Mouse (Mus musculus): ENCODE results near the gene Foxo4. TPM values are rescaled to one million over a fixed set of nuclear protein-coding genes. Genes with fewer than 3 reads are reported as not detected.

Foxo4 gene
- polyA plus RNA-seq, 1 experiment from 2014 or later = 2.7 TPM

DNA sequence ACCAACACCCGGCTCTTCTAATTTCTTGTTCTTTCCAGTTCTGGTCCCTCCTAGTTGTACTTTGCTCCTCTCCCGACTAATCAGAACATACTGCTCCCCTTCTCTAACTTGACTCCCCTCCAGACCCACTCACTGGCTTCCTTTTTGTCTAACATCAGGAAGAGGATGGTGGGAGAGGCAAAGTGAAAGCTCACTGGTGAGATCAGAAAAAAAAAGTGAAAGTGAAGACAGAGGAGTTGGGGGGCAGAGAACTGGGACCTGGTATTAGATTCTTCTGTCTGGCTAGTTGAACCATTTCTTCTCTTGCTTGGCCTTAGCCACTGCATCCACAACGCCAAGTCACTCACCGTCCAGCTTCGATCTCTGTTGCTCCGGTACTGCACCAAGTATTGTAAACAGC is 12.3 kb downstream of the Foxo4 start:
- Histone ChIP-seq H3K9ac (ENCODE audit: low read length) (no peak overlapping the region), H3K27me3 (ENCODE audit: control insufficient read depth, insufficient read depth, low read length) (no peaks in the 10 kb centered on the region), H3K36me3 (ENCODE audit: control insufficient read depth, insufficient read depth, low read length) (no peaks in the 10 kb centered on the region), H3K9me3 (ENCODE audit: control insufficient read depth, low read length) (no peaks in the 10 kb centered on the region), H3K4me3 (ENCODE audit: low read depth, low read length) (no peak overlapping the region), H3K4me2 (ENCODE audit: low read depth) (no peak overlapping the region), H3K27ac (ENCODE audit: low read depth, low read length) (no peak overlapping the region), H3K4me1 (ENCODE audit: control insufficient read depth, insufficient read depth, low read length) (0 out of 2 replicates have a peak, but pooled peaks cover 4% of the 10 kb centered on the region)
- 95% methylated on average over 6 of the region's 6 CpGs for WGBS
- DNase-seq (ENCODE audit: low spot score) (no peak), ATAC-seq (ENCODE audit: insufficient read depth, low FRiP score, low TSS enrichment) (no peak)

DNA sequence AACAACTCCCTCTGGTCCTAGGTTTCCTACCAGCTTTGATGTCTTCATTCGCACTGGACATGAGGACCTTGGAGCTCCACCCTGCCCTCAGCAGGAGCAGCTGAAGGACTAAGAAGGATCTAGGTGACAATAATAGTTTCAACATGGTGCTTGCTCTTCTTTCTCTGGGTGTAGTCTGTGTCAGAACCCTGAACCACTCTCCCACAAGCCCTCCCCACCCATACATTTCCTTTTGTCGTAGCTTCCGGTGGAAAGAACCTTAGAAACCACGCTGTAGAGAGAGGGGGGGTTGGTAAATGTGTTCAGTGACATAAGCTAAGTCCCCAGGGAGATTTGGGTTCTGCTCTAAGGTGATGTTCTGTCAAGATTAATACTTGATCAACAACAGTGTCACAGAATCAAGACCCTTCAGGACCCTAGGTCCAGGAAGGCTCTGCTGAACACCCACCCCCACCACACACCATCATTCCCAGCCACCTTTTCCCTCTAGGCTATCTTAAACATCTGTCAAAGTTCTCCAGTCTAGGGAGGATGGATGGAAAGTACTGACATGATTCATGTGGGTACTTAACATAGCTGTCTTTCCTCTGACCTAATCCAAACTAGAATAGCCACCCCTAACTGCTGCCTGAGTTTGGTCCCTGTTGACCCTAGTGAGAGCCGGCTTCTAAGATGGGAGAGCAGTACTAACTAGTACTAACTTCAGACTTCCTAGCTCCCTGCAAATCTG is 13.9 kb downstream of the Foxo4 start, which contains the start of gene Il2rg:
Gene Il2rg (minus strand): TSS at position 231 of the 730 bp plus-strand sequence.
- Histone ChIP-seq H3K27me3 (ENCODE audit: control insufficient read depth, insufficient read depth, low read length) (no peaks in the 10 kb centered on the region), H3K4me1 (ENCODE audit: control insufficient read depth, insufficient read depth, low read length) (0 out of 2 replicates have a peak, but pooled peaks cover 4% of the 10 kb centered on the region), H3K4me2 (ENCODE audit: low read depth) (no peak within 1 kb of the TSS), H3K9ac (ENCODE audit: low read length) (no peak within 1 kb of the TSS), H3K4me3 (ENCODE audit: low read depth, low read length) (no peak within 1 kb of the TSS), H3K36me3 (ENCODE audit: control insufficient read depth, insufficient read depth, low read length) (no peaks in the 10 kb centered on the region), H3K9me3 (ENCODE audit: control insufficient read depth, low read length) (no peaks in the 10 kb centered on the region), H3K27ac (ENCODE audit: low read depth, low read length) (no peak within 1 kb of the TSS)
- DNase-seq (ENCODE audit: low spot score) (no peak), ATAC-seq (ENCODE audit: insufficient read depth, low FRiP score, low TSS enrichment) (no peak)
- WGBS = 69% methylated on average over 5 of the region's 5 CpGs

GRCm38 (mm10) chrX:101268755-101269124 is 14.4 kb downstream of the Foxo4 start, which contains the start of gene Gm20489:
Gm20489 (minus strand) TSS chrX:101269023.
- no peaks in the 10 kb centered on the region for H3K36me3 ChIP-seq (ENCODE audit: control insufficient read depth, insufficient read depth, low read length)
- no peak within 1 kb of the TSS for H3K4me2 ChIP-seq (ENCODE audit: low read depth)
- H3K27ac ChIP-seq (ENCODE audit: low read depth, low read length) = no peak within 1 kb of the TSS
- H3K27me3 ChIP-seq (ENCODE audit: control insufficient read depth, insufficient read depth, low read length) = no peaks in the 10 kb centered on the region
- no peak within 1 kb of the TSS for H3K9ac ChIP-seq (ENCODE audit: low read length)
- 51% methylated on average over 3 of the region's 3 CpGs for WGBS
- no peak within 1 kb of the TSS for H3K4me3 ChIP-seq (ENCODE audit: low read depth, low read length)
- no peak for ATAC-seq (ENCODE audit: insufficient read depth, low FRiP score, low TSS enrichment)
- 0 out of 2 replicates have a peak, but pooled peaks cover 4% of the 10 kb centered on the region for H3K4me1 ChIP-seq (ENCODE audit: control insufficient read depth, insufficient read depth, low read length)
- no peak for DNase-seq (ENCODE audit: low spot score)
- H3K9me3 ChIP-seq (ENCODE audit: control insufficient read depth, low read length) = no peaks in the 10 kb centered on the region

DNA sequence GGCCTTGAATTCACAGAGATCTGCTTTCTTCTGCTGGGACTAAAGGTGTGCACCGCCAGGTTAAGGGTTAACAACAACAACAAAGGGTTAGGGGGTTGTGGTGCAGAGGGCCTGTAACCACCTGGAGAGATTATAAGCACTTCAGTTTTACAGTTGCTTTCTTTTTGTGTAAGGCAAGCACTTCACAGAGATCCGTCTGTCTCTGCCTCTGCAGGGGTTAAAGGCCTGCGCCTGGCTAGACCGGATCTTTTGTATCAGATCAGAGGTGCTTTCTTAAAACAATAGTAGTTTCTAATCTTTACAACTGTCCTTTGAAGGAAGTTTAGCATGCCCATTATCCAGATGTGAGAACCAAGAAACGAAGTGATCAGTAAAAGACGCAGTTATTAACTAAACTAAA is 19.1 kb downstream of the Foxo4 start:
- H3K27ac ChIP-seq (ENCODE audit: low read depth, low read length) = 0 out of 2 replicates have a peak overlapping the region, but pooled peaks have one; percentile 34
- no peak overlapping the region; the same call in 1 of the 2 replicates for H3K4me3 ChIP-seq (ENCODE audit: low read depth, low read length)
- no peaks in the 10 kb centered on the region for H3K27me3 ChIP-seq (ENCODE audit: control insufficient read depth, insufficient read depth, low read length)
- ATAC-seq (ENCODE audit: insufficient read depth, low FRiP score, low TSS enrichment) = peak; percentile 13; the same call in 1 of the 2 replicates
- H3K9ac ChIP-seq (ENCODE audit: low read length) = no peak overlapping the region; the same call in 1 of the 2 replicates
- H3K36me3 ChIP-seq (ENCODE audit: control insufficient read depth, insufficient read depth, low read length) = no peaks in the 10 kb centered on the region
- no peaks in the 10 kb centered on the region for H3K9me3 ChIP-seq (ENCODE audit: control insufficient read depth, low read length)
- H3K4me1 ChIP-seq (ENCODE audit: control insufficient read depth, insufficient read depth, low read length) = no peaks in the 10 kb centered on the region
- WGBS = 21% methylated on average over 6 of the region's 6 CpGs
- no peak for DNase-seq (ENCODE audit: low spot score)
- peak overlapping the region; percentile 28; the same call in 1 of the 2 replicates for H3K4me2 ChIP-seq (ENCODE audit: low read depth)

DNA sequence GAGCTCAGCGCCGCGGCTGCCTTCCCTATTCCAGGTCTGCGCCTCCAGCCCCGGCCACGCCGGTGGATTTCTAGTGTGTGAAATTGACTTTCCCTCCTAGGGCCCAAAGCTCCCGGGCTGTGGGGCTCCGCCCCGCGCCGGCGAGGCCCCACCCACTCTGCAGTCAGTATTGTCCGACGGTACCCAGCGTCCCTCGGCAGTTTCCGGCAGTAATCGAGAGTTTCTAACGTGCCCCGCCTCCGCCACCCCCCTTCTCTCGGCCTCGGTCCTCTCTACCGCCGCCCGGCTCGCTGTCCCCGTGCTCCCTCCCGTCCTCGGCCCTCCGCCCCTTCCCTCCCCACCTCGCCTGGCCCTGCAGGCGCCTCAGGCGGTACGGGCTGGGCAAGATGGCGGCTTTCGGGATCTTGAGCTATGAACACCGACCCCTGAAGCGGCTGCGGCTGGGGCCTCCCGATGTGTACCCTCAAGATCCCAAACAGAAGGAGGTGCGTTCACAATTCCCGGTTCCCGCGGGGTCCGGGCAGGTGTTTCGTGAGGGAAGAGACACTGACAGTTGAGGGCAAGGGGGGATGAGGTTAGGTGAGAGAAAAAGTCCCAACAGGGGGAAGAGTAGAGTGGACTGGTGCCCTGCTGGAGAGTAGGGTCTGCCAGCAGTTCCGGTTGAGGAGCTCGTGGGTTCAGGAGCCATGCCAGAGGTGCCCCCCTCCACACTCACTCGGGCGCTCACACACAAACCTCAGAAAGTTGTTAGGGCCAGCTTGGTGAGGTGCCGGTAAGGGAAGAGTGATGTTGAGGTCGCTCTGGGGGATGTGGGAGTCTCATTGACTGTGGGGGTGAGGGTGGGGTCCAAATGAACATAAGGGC is 19.8 kb downstream of the Foxo4 start, which contains the start of gene Med12:
Gene Med12 (plus strand): TSS at position 156 of the 864 bp plus-strand sequence.
- H3K27ac ChIP-seq (ENCODE audit: low read depth, low read length) = 0 out of 2 replicates have a peak within 1 kb of the TSS, but pooled peaks have one; percentile 34
- 17% methylated on average over 49 of the region's 54 CpGs for WGBS

DNA sequence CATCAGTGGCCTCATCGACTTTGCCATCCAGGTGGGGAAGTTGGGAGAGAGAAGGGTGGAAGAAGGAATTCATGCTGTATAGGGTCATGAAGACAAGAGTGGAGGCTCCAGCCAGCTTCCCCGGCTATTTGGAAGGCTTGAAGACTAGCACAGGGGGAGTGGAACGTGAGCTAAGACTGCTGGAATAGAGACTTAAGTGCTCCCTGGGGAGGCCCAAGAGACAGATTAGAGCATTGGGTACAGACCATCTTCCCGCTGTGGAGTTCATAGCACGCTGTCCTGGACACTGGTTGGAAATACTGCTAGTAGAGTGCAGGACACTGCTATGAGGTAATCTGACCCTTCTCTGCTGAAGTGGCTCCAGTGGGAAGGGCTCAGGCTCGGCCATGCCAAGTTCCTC is 28.5 kb downstream of the Foxo4 start:
- 81% methylated on average over 6 of the region's 6 CpGs for WGBS
- no peak overlapping the region for H3K4me3 ChIP-seq (ENCODE audit: low read depth, low read length)
- no peak overlapping the region for H3K4me2 ChIP-seq (ENCODE audit: low read depth)
- no peak overlapping the region for H3K27ac ChIP-seq (ENCODE audit: low read depth, low read length)
- H3K36me3 ChIP-seq (ENCODE audit: control insufficient read depth, insufficient read depth, low read length) = peaks cover 4% of the 10 kb centered on the region
- H3K9ac ChIP-seq (ENCODE audit: low read length) = no peak overlapping the region
- H3K9me3 ChIP-seq (ENCODE audit: control insufficient read depth, low read length) = no peaks in the 10 kb centered on the region
- DNase-seq (ENCODE audit: low spot score) (no peak), ATAC-seq (ENCODE audit: insufficient read depth, low FRiP score, low TSS enrichment) (no peak)
- H3K4me1 ChIP-seq (ENCODE audit: control insufficient read depth, insufficient read depth, low read length) = no peaks in the 10 kb centered on the region
- no peaks in the 10 kb centered on the region for H3K27me3 ChIP-seq (ENCODE audit: control insufficient read depth, insufficient read depth, low read length)

More for the DNA sequence above, 19.8 kb downstream of the Foxo4 start, which contains the start of gene Med12:
- H3K4me3 ChIP-seq (ENCODE audit: low read depth, low read length) = peak within 1 kb of the TSS; percentile 48
- H3K9ac ChIP-seq (ENCODE audit: low read length) = peak within 1 kb of the TSS; percentile 69
- ATAC-seq (ENCODE audit: insufficient read depth, low FRiP score, low TSS enrichment) = peak; percentile 97
- peak within 1 kb of the TSS; percentile 46 for H3K4me2 ChIP-seq (ENCODE audit: low read depth)
- no peaks in the 10 kb centered on the region for H3K27me3 ChIP-seq (ENCODE audit: control insufficient read depth, insufficient read depth, low read length)
- no peaks in the 10 kb centered on the region for H3K9me3 ChIP-seq (ENCODE audit: control insufficient read depth, low read length)
- no peaks in the 10 kb centered on the region for H3K4me1 ChIP-seq (ENCODE audit: control insufficient read depth, insufficient read depth, low read length)
- H3K36me3 ChIP-seq (ENCODE audit: control insufficient read depth, insufficient read depth, low read length) = no peaks in the 10 kb centered on the region
- DNase-seq (ENCODE audit: low spot score) = peak; percentile 90

- 38% methylated on average over 6 of the region's 6 CpGs for WGBS
- H3K9me3 ChIP-seq (ENCODE audit: control insufficient read depth, low read length) = no peaks in the 10 kb centered on the region
- H3K9ac ChIP-seq (ENCODE audit: low read length) = no peak overlapping the region
- ATAC-seq (ENCODE audit: insufficient read depth, low FRiP score, low TSS enrichment) (no peak), DNase-seq (ENCODE audit: low spot score) (peak; percentile 62)
- H3K4me3 ChIP-seq (ENCODE audit: low read depth, low read length) = no peak overlapping the region
- no peak overlapping the region for H3K27ac ChIP-seq (ENCODE audit: low read depth, low read length)
- H3K27me3 ChIP-seq (ENCODE audit: control insufficient read depth, insufficient read depth, low read length) = no peaks in the 10 kb centered on the region
- H3K4me1 ChIP-seq (ENCODE audit: control insufficient read depth, insufficient read depth, low read length) = no peaks in the 10 kb centered on the region
- no peak overlapping the region for H3K4me2 ChIP-seq (ENCODE audit: low read depth)
- H3K36me3 ChIP-seq (ENCODE audit: control insufficient read depth, insufficient read depth, low read length) = peaks cover 4% of the 10 kb centered on the region
Measured at GRCm38 (mm10) chrX:101285534-101285933, 31.2 kb downstream of the Foxo4 start.

DNA sequence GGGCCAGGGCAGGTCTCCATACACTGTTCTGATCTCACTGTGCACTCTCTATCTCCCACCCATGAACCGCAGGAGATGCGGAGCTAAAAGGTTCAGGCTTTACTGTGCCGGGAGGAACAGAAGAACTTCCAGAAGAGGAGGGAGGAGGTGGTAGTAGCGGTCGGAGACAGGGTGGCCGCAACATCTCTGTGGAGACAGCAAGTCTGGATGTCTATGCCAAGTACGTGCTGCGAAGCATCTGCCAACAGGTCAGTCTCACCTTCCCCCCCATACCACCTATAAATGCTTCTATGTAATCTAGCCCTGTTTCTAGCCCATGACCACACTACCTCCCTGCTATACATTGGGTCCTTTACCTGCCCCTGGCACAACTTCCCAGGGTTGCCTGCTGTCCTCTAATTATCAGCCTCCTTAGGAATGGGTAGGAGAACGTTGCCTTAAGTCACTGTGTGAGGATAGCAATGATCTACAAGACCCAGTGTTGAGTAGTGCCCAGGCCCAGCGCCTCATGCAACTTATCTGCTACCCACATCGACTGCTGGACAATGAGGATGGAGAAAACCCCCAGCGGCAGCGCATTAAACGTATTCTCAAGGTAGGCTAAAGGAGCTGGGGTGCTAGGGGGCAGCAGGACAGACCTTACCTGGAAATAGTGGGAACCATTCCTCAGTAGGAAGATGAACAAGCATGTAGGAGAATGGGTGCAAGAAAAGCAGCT is 31.8 kb downstream of the Foxo4 start:
- no peak overlapping the region for H3K4me2 ChIP-seq (ENCODE audit: low read depth)
- 92% methylated on average over 14 of the region's 14 CpGs for WGBS
- peaks cover 4% of the 10 kb centered on the region for H3K36me3 ChIP-seq (ENCODE audit: control insufficient read depth, insufficient read depth, low read length)
- no peaks in the 10 kb centered on the region for H3K27me3 ChIP-seq (ENCODE audit: control insufficient read depth, insufficient read depth, low read length)
- H3K4me1 ChIP-seq (ENCODE audit: control insufficient read depth, insufficient read depth, low read length) = no peaks in the 10 kb centered on the region
- ATAC-seq (ENCODE audit: insufficient read depth, low FRiP score, low TSS enrichment) (no peak), DNase-seq (ENCODE audit: low spot score) (no peak)
- no peak overlapping the region for H3K9ac ChIP-seq (ENCODE audit: low read length)
- H3K4me3 ChIP-seq (ENCODE audit: low read depth, low read length) = no peak overlapping the region
- H3K9me3 ChIP-seq (ENCODE audit: control insufficient read depth, low read length) = no peaks in the 10 kb centered on the region
- H3K27ac ChIP-seq (ENCODE audit: low read depth, low read length) = no peak overlapping the region
